Mouse (Mus musculus) heart, adult 9 months (tissue): Measurements from ENCODE around the gene Gstm2.
"Not testable (repeated sequence)": the region's sequence is repeated elsewhere in the genome, so short reads cannot be mapped to it uniquely, and the experiment has no call there.

Experiments
- DNase-seq, 2 experiments: peaks; one replicate each; pipeline ENCODE4 v3.0.0; 2022; ENCODE audit warnings: low spot score in 2 of 2

Gene Gstm2

GRCm38 (mm10) chr3:107996576-107996975 is 10.3 kb upstream of the Gstm2 start:
- no peak for DNase-seq

- DNase-seq: not testable (repeated sequence)
These were observed 9.7 kb upstream of the Gstm2 start for GRCm38 (mm10) chr3:107995974-107996373.

GRCm38 (mm10) chr3:107985141-107985540 is 1.1 kb downstream of the Gstm2 start:
- DNase-seq: not testable (repeated sequence)

- no peak for DNase-seq
These were observed 1.8 kb downstream of the Gstm2 start for GRCm38 (mm10) chr3:107984471-107984870.

GRCm38 (mm10) chr3:107983771-107984170 is 2.5 kb downstream of the Gstm2 start:
- DNase-seq: no peak

- no peak for DNase-seq
These were observed 3.5 kb downstream of the Gstm2 start for GRCm38 (mm10) chr3:107982726-107983125.

GRCm38 (mm10) chr3:107981261-107981660 is 5.0 kb downstream of the Gstm2 start:
- no peak for DNase-seq

GRCm38 (mm10) chr3:107977691-107978090 is 8.6 kb downstream of the Gstm2 start:
- DNase-seq: no peak

- DNase-seq: no peak
These were observed 12.0 kb downstream of the Gstm2 start for GRCm38 (mm10) chr3:107974237-107974636.

- DNase-seq: no peak
These were observed 14.2 kb downstream of the Gstm2 start for GRCm38 (mm10) chr3:107972070-107972469.

GRCm38 (mm10) chr3:107971101-107971500 is 15.2 kb downstream of the Gstm2 start:
- DNase-seq: not testable (repeated sequence)

GRCm38 (mm10) chr3:107968724-107969395 is 17.4 kb downstream of the Gstm2 start, which contains the start of gene Gstm3:
Gstm3 (minus strand) TSS chr3:107969283.
- no peak for DNase-seq

GRCm38 (mm10) chr3:107966631-107967030 is 19.6 kb downstream of the Gstm2 start:
- DNase-seq: no peak

- DNase-seq: no peak
These were observed 20.7 kb downstream of the Gstm2 start for GRCm38 (mm10) chr3:107965592-107965991.

GRCm38 (mm10) chr3:107964656-107965308 is 21.5 kb downstream of the Gstm2 start:
- no peak for DNase-seq

GRCm38 (mm10) chr3:107964026-107964425 is 22.2 kb downstream of the Gstm2 start:
- no peak for DNase-seq

GRCm38 (mm10) chr3:107955260-107955659 is 31.0 kb downstream of the Gstm2 start:
- DNase-seq: not testable (repeated sequence)

GRCm38 (mm10) chr3:107953906-107954305 is 32.3 kb downstream of the Gstm2 start:
- no peak for DNase-seq

GRCm38 (mm10) chr3:107953328-107953755 is 32.9 kb downstream of the Gstm2 start:
- DNase-seq: peak; percentile 76 to 83

GRCm38 (mm10) chr3:107950531-107950930 is 35.7 kb downstream of the Gstm2 start:
- DNase-seq: no peak

- not testable (repeated sequence) for DNase-seq
These were observed 36.8 kb downstream of the Gstm2 start for GRCm38 (mm10) chr3:107949461-107949860.

GRCm38 (mm10) chr3:107945729-107946128 is 40.5 kb downstream of the Gstm2 start:
- no peak for DNase-seq
